Mouse (Mus musculus) E14TG2a.4 (cell line): ENCODE data around the gene Magi2.

ENCODE experiments used
- H3K27me3 ChIP-seq: 2 replicates; pipeline ENCODE4 v1.6.1; 2014; ENCODE audit warnings: low read length, control low read depth; ENCODE audit not compliant: insufficient read depth
- H3K36me3 ChIP-seq: 2 replicates; pipeline ENCODE4 v1.6.1; 2014; ENCODE audit warnings: low read length, control low read depth; ENCODE audit not compliant: insufficient read depth
- H3K4me1 ChIP-seq: replicated peaks from 2 replicates; pipeline ENCODE4 v1.6.1; 2014; ENCODE audit warnings: low read depth, low read length, control low read depth
- H3K4me3 ChIP-seq: replicated peaks from 2 replicates; pipeline ENCODE4 v1.5.1; 2014; ENCODE audit warnings: mild to moderate bottlenecking, low read length
- H3K9me3 ChIP-seq: 2 replicates; pipeline ENCODE4 v1.6.1; 2014; ENCODE audit warnings: low read length, control low read depth
- CTCF ChIP-seq: conservative IDR thresholded peaks from 2 replicates; pipeline ENCODE4 v1.5.1; 2014; ENCODE audit warnings: low read length
- NANOG ChIP-seq: IDR thresholded peaks from 2 replicates; pipeline ENCODE4 v1.6.1; 2014; ENCODE audit warnings: borderline replicate concordance, low read length, mixed read lengths
- POU5F1 ChIP-seq: IDR thresholded peaks from 2 replicates; pipeline ENCODE4 v1.6.1; 2014; ENCODE audit warnings: low read length, borderline replicate concordance

Magi2 gene

DNA sequence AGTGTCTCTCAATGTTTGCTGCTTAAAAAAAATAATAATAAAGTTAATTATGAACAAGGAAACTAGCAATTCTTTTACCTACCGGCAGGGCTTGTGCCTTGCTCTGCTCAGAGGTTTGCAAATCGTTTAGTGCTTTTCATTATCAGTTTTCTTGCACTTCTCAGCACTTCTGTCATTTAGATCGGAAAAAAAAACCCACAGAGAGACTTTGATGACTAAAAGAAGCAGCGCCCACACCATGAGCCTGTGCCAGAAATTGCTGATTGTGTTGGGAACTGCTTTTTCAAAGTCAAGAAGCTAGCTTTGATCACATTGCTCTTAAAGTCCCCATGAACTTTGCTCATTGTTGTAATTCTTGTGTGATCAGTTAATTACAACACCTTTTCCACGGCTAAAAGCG is 860.2 kb downstream of the Magi2 start:
- H3K27me3 ChIP-seq: no peaks in the 10 kb centered on the region
- H3K9me3 ChIP-seq: no peaks in the 10 kb centered on the region
- TF ChIP-seq POU5F1: no peak
- TF ChIP-seq CTCF: no peak
- TF ChIP-seq NANOG: no peak
- H3K36me3 ChIP-seq: no peaks in the 10 kb centered on the region
- no peak overlapping the region for H3K4me3 ChIP-seq
- peaks cover 4% of the 10 kb centered on the region; the same call in 1 of the 2 replicates for H3K4me1 ChIP-seq

- TF ChIP-seq CTCF (no peak), POU5F1 (no peak), NANOG (no peak)
- Histone ChIP-seq H3K36me3 (no peaks in the 10 kb centered on the region), H3K4me3 (no peak overlapping the region), H3K27me3 (no peaks in the 10 kb centered on the region), H3K4me1 (peaks cover 26% of the 10 kb centered on the region), H3K9me3 (no peaks in the 10 kb centered on the region)
Observed at GRCm38 (mm10) chr5:20103869-20104268, 877.0 kb downstream of the Magi2 start.

GRCm38 (mm10) chr5:20104496-20104895 is 877.7 kb downstream of the Magi2 start:
- no peaks in the 10 kb centered on the region for H3K9me3 ChIP-seq
- no peaks in the 10 kb centered on the region for H3K36me3 ChIP-seq
- H3K4me3 ChIP-seq: no peak overlapping the region
- no peaks in the 10 kb centered on the region for H3K27me3 ChIP-seq
- no peak for TF ChIP-seq CTCF
- no peak for TF ChIP-seq POU5F1
- TF ChIP-seq NANOG: no peak
- peaks cover 26% of the 10 kb centered on the region for H3K4me1 ChIP-seq

GRCm38 (mm10) chr5:20109496-20109895 is 882.7 kb downstream of the Magi2 start:
- no peak for TF ChIP-seq POU5F1
- TF ChIP-seq NANOG: no peak
- Histone ChIP-seq H3K27me3 (no peaks in the 10 kb centered on the region), H3K9me3 (no peaks in the 10 kb centered on the region), H3K4me3 (no peak overlapping the region), H3K4me1 (peaks cover 14% of the 10 kb centered on the region), H3K36me3 (no peaks in the 10 kb centered on the region)

DNA sequence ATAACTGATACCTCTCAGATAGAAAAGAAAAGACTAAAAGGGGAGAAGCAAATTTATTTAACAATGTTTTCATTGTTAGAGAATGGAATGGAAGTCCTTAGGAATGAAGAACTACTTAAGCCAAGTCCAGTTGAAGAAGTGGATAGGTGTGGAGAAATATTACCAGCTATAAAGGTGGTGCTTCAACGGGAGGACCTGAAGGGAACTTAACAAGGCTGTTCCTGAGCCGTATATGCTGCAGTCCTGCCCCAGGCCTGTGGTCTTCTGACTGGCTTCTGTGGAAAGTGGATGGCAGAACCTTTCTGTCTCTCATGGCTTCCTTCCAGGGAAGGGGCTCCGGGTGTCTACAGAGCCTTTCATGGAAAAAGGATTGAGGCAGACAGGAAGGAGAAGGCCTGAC is 890.3 kb downstream of the Magi2 start:
- Histone ChIP-seq H3K9me3 (no peaks in the 10 kb centered on the region), H3K4me3 (no peak overlapping the region), H3K27me3 (no peaks in the 10 kb centered on the region), H3K4me1 (peaks cover 18% of the 10 kb centered on the region), H3K36me3 (no peaks in the 10 kb centered on the region)
- TF ChIP-seq CTCF (no peak), NANOG (no peak), POU5F1 (no peak)

DNA sequence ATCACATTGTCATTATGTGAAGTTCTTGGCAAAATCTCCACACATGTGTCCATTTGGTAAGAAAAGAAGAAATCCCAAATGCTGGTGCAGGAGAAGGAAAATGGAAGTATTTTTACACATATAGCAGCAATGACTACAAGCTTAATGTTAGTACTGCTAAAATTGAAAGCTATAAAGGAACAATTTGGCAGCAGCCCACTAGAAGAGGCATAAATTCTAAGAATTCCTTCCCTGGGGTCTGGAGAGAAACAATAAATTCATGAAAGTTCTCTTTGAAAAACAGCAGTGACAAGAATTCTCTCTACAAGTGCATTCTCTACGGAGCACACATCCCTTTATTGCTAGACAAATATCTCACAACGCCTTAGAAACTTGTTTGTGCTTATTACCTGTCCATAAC is 913.4 kb downstream of the Magi2 start:
- Histone ChIP-seq H3K4me1 (no peaks in the 10 kb centered on the region), H3K36me3 (no peaks in the 10 kb centered on the region), H3K27me3 (no peaks in the 10 kb centered on the region), H3K4me3 (no peak overlapping the region), H3K9me3 (no peaks in the 10 kb centered on the region)
- TF ChIP-seq POU5F1 (no peak), NANOG (no peak), CTCF (no peak)

- Histone ChIP-seq H3K4me1 (no peaks in the 10 kb centered on the region), H3K36me3 (no peaks in the 10 kb centered on the region), H3K9me3 (no peaks in the 10 kb centered on the region), H3K4me3 (no peak overlapping the region), H3K27me3 (no peaks in the 10 kb centered on the region)
- TF ChIP-seq POU5F1: no peak
- no peak for TF ChIP-seq CTCF
- no peak for TF ChIP-seq NANOG
Observed at GRCm38 (mm10) chr5:20140662-20141444, 914.0 kb downstream of the Magi2 start.

DNA sequence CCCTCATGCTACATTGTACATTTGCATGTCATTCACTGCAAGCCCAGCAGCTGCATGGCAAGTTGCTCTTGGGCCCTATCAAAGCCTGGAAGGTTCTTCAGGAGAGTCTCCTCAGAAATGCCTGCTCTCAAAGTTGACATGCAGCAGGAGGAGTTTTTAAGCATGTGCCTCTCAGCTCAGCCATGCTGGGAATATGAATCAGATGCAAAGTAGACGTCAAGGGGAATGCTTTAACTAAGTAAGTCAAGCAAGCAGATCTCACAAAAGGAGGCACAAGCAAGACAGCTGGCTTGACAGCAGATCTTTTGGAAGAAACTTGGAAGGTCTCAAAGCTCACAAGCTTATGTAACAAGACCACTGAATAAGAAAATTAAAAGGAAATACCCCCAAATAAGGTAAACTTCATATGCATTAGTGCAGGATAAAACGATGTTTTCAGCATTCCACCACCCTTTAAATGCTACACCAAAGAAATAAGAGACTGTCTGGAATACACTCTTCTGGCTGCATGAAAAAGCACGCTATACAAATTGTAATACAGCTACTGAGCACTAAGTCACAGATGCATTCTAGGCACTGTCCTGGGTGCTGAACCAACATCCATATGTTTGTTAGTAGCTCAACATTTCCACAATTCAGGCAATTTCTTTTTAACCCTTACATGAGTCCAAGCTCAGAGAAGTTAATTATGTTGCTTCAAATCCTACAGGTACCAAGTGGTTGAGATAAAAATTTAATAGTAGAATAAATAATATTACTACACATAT is 926.7 kb downstream of the Magi2 start:
- H3K36me3 ChIP-seq: no peaks in the 10 kb centered on the region
- no peaks in the 10 kb centered on the region for H3K9me3 ChIP-seq
- no peaks in the 10 kb centered on the region for H3K27me3 ChIP-seq
- TF ChIP-seq CTCF (no peak), POU5F1 (no peak), NANOG (no peak)
- H3K4me1 ChIP-seq: no peaks in the 10 kb centered on the region
- no peak overlapping the region for H3K4me3 ChIP-seq
